Mouse (Mus musculus): Measurements from ENCODE around the gene Znrf3. TPM values are rescaled to one million over a fixed set of nuclear protein-coding genes. Genes with fewer than 3 reads are reported as not detected.

Znrf3 gene
- polyA plus RNA-seq, 1 experiment from 2014 or later = 7.3 TPM

DNA sequence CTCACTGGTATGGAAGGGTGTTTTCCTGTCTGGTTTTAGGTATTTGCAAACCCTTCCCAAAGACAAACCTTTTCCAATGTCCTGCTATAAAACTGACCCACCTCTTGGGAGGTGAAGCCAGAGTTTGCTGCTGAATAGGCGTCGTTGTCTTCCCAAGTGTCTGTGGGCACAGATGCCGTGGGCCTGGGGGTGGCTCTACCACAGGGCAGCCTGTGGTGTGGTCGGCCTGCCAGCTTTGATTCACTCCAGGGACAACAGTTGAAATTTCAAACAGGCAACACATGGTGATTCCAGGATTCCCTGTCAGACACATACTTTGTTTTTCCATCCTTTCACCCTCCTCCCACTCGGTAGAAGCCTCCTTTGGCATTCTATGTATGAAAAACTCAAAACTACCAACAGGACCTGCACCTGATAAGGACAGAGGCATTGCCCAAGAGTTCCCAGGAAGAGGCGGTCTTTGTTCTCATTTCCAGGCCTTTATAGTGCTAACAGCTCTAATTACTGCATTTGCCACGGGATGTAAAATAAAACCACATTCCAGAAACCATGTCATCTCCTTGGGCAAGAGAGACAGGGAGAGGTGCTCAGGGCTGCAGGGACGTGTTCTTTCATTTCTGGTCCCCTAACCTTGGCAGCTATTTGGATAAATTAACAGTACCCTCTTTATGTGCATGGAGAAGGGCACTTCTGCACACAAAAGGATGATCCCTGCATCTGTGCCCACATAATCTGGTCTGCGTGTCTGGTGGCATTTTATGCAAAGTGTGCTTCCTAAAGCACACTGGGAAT, 173.2 kb downstream of the Znrf3 start:
- Histone ChIP-seq H3K36me3 (ENCODE audit: control insufficient read depth, insufficient read depth, low read length) (no peaks in the 10 kb centered on the region), H3K4me2 (ENCODE audit: low read depth, low read length) (no peak overlapping the region), H3K9ac (ENCODE audit: low read depth, low read length) (no peak overlapping the region), H3K4me1 (ENCODE audit: control insufficient read depth, insufficient read depth, low read length) (no peaks in the 10 kb centered on the region), H3K27me3 (replicated peaks; ENCODE audit: control insufficient read depth, insufficient read depth, low read length) (no peaks in the 10 kb centered on the region), H3K27ac (ENCODE audit: low read length) (no peak overlapping the region), H3K9me3 (ENCODE audit: control insufficient read depth, low read length) (no peaks in the 10 kb centered on the region), H3K4me3 (ENCODE audit: low read length) (no peak overlapping the region)
- no peak for ATAC-seq
- WGBS = 58% methylated on average over 9 of the region's 9 CpGs

DNA sequence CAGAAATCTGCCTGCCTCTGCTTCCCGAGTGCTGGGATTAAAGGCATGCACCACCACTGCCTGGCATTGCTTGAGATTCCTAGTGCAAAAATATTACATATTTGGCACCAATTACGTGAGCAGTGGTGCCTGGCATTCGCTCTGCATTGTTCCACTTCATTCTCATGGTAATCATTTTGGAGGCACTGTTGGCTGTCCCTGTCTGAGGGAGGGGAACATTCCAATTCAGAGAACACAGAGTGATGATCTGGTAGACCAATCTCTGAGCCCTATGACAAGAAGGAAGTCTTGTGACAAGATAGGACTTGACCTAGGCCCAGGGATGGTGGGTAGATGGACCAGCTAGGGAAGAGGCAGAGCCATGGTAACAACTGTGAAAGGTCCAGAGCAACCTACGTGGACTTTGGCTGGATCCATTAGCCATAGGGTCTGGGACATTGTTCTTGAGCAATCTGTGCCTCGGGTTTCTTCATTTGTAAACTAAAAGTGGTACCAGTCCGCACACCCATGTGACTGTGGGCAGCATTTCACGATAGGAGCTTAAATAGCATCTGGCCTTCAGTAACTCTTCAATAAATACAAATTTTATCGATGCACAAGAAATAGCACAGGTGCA, 174.7 kb downstream of the Znrf3 start:
- Histone ChIP-seq H3K27ac (ENCODE audit: low read length) (no peak overlapping the region), H3K4me2 (ENCODE audit: low read depth, low read length) (no peak overlapping the region), H3K9me3 (ENCODE audit: control insufficient read depth, low read length) (no peaks in the 10 kb centered on the region), H3K27me3 (replicated peaks; ENCODE audit: control insufficient read depth, insufficient read depth, low read length) (no peaks in the 10 kb centered on the region), H3K4me3 (ENCODE audit: low read length) (no peak overlapping the region), H3K9ac (ENCODE audit: low read depth, low read length) (no peak overlapping the region), H3K36me3 (ENCODE audit: control insufficient read depth, insufficient read depth, low read length) (no peaks in the 10 kb centered on the region), H3K4me1 (ENCODE audit: control insufficient read depth, insufficient read depth, low read length) (no peaks in the 10 kb centered on the region)
- 90% methylated on average over 8 of the region's 8 CpGs for WGBS
- ATAC-seq = no peak

DNA sequence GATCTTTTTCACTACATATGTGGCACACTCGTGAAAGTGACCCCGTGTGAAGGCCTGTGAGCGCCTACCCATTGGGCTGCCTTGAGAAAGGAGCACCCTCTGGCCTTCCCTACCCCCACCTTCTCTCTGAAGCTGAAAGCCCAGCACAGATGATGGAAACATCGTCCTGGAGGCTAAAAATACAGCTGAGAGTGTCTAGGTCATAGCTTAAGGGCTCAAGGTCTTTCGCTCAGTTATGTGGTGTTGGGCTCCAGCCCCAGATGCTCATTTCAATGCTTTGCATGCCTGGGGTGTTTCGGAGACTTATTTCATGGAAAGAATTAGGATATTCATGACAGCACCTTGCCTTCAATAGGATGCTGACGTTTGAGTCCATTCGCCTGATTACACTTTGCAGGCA, 178.9 kb downstream of the Znrf3 start:
- Histone ChIP-seq H3K27me3 (replicated peaks; ENCODE audit: control insufficient read depth, insufficient read depth, low read length) (no peaks in the 10 kb centered on the region), H3K27ac (ENCODE audit: low read length) (no peak overlapping the region), H3K9ac (ENCODE audit: low read depth, low read length) (no peak overlapping the region), H3K9me3 (ENCODE audit: control insufficient read depth, low read length) (no peaks in the 10 kb centered on the region), H3K36me3 (ENCODE audit: control insufficient read depth, insufficient read depth, low read length) (no peaks in the 10 kb centered on the region), H3K4me3 (ENCODE audit: low read length) (no peak overlapping the region), H3K4me1 (ENCODE audit: control insufficient read depth, insufficient read depth, low read length) (0 out of 2 replicates have a peak, but pooled peaks cover 4% of the 10 kb centered on the region), H3K4me2 (ENCODE audit: low read depth, low read length) (no peak overlapping the region)
- no peak for ATAC-seq
- 75% methylated on average over 8 of the region's 8 CpGs for WGBS

DNA sequence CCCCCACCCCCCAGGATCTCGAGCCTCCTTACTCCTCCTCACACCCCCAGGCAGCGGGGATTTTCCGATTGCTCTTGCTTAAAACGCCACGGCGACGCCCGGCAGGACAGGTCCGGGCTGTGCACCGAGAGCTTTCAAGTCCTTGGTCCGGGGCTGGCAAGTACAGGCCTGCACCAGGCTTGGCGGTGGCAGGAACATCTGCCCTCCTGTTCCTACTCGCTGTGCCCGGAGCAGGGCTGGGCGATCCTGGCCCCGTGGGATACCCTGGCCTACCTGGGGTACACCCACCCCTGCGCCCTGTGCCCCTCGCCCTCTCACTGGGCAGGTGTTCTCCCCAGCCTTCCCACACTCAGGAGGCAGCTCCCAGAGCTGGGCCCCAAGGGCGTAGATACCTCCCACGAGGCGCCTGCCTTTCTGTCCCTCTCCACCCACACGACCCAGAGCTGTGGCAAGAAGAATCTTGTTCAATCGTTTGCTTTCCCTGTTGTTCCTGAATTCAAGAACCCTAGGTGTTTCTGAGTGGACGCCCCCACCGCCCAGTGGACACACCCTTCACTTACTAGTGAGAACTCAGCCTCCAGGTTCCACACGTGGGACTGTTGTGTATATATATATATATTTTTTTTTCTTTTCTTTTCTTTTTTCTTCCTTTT, 181.4 kb downstream of the Znrf3 start:
- 64% methylated on average over 26 of the region's 26 CpGs for WGBS
- Histone ChIP-seq H3K9me3 (ENCODE audit: control insufficient read depth, low read length) (no peaks in the 10 kb centered on the region), H3K4me3 (ENCODE audit: low read length) (no peak overlapping the region), H3K4me1 (ENCODE audit: control insufficient read depth, insufficient read depth, low read length) (peaks cover 9% of the 10 kb centered on the region; the same call in 1 of the 2 replicates), H3K27ac (ENCODE audit: low read length) (no peak overlapping the region), H3K36me3 (ENCODE audit: control insufficient read depth, insufficient read depth, low read length) (no peaks in the 10 kb centered on the region), H3K27me3 (replicated peaks; ENCODE audit: control insufficient read depth, insufficient read depth, low read length) (no peaks in the 10 kb centered on the region), H3K4me2 (ENCODE audit: low read depth, low read length) (no peak overlapping the region), H3K9ac (ENCODE audit: low read depth, low read length) (peak overlapping the region; percentile 24; the same call in 1 of the 2 replicates)
- ATAC-seq = no peak

DNA sequence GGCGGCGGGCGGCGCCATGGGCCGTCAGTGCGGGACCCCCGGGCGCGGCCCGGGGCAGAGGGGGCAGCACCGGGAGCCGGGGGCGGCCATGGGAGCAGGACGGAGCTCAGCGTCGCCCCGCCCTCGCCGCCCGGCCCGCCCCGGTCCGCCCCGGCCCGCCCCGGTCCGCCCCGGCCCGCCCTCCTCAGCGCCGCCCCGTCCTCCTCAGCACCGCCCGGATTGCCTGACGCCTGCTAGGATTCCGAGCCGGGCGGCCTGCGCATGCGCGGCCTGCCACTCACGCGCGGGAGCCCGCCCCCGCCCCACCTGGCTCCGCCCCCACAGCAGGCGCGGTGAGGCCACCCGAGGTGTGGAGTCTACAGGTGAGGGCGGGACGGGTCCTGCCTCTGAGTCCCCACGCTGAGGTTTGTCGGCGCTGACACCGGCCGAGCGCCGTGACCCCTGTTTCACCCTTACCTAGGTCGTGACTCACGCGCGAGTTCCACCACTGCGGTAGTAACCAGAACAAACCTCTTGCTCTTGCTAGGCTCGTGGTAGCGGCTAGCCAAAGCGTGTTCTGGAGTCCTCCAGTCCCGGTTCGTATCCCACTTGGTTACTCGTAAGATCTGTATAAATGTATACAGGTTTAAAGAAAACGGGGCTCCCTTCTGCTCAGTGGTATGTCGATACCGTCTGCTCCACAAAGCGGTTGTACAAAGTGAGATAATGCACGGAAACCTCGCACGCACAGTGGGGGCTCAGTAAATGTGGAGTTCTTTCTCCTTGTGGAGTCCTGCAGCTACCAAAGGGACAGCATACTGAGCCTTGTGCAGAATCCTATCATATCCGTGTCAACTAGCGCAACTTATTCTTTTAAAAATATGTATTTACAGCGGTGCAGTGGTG, 182.9 kb downstream of the Znrf3 start, which contains the start of gene Kremen1:
Kremen1 (minus strand) TSS at position 51 of the 885 bp plus-strand sequence.
- 4% methylated on average over 43 of the region's 80 CpGs for WGBS
- peak within 1 kb of the TSS; percentile 54 for H3K27ac ChIP-seq (ENCODE audit: low read length)
- peak within 1 kb of the TSS; percentile 80 for H3K4me2 ChIP-seq (ENCODE audit: low read depth, low read length)
- peak within 1 kb of the TSS; percentile 93 for H3K4me3 ChIP-seq (ENCODE audit: low read length)
- peak; percentile 99 for ATAC-seq
- H3K9me3 ChIP-seq (ENCODE audit: control insufficient read depth, low read length) = no peaks in the 10 kb centered on the region
- no peaks in the 10 kb centered on the region for H3K36me3 ChIP-seq (ENCODE audit: control insufficient read depth, insufficient read depth, low read length)
- H3K9ac ChIP-seq (ENCODE audit: low read depth, low read length) = peak within 1 kb of the TSS; percentile 93
- H3K4me1 ChIP-seq (ENCODE audit: control insufficient read depth, insufficient read depth, low read length) = peaks cover 10% of the 10 kb centered on the region
- H3K27me3 ChIP-seq (replicated peaks; ENCODE audit: control insufficient read depth, insufficient read depth, low read length) = no peaks in the 10 kb centered on the region

DNA sequence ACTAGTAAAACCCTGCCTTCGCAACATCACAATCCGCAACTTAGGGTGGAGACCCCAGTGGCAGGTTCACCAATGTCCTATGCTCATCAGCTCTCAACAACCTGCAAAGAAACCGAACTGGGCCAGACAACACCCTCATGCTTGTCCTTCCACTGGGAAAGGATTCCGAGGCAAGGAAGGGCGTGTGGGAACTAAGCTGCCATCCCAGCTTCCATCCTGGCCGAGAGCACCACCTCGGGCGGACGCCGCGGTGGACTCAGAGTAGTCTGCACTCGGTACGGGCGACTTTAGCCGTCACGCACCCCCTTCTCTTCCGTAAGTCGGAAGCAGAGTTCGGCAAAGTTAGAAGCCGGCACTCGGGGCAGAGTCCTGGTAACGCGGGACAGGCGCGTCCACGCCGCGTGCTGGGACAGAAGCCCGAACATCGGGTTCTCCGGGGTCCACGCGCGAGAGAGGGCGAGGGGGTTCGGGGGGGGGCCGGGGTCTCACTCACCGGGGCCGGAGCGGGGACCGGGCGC, 183.6 kb downstream of the Znrf3 start:
- H3K9me3 ChIP-seq (ENCODE audit: control insufficient read depth, low read length) = no peaks in the 10 kb centered on the region
- ATAC-seq = peak; percentile 55
- peak overlapping the region; percentile 93 for H3K4me3 ChIP-seq (ENCODE audit: low read length)
- H3K9ac ChIP-seq (ENCODE audit: low read depth, low read length) = peak overlapping the region; percentile 93
- peak overlapping the region; percentile 54 for H3K27ac ChIP-seq (ENCODE audit: low read length)
- H3K27me3 ChIP-seq (replicated peaks; ENCODE audit: control insufficient read depth, insufficient read depth, low read length) = no peaks in the 10 kb centered on the region
- H3K4me1 ChIP-seq (ENCODE audit: control insufficient read depth, insufficient read depth, low read length) = peaks cover 16% of the 10 kb centered on the region
- 1% methylated on average over 42 of the region's 42 CpGs for WGBS
- peak overlapping the region; percentile 79 for H3K4me2 ChIP-seq (ENCODE audit: low read depth, low read length)
- H3K36me3 ChIP-seq (ENCODE audit: control insufficient read depth, insufficient read depth, low read length) = no peaks in the 10 kb centered on the region

DNA sequence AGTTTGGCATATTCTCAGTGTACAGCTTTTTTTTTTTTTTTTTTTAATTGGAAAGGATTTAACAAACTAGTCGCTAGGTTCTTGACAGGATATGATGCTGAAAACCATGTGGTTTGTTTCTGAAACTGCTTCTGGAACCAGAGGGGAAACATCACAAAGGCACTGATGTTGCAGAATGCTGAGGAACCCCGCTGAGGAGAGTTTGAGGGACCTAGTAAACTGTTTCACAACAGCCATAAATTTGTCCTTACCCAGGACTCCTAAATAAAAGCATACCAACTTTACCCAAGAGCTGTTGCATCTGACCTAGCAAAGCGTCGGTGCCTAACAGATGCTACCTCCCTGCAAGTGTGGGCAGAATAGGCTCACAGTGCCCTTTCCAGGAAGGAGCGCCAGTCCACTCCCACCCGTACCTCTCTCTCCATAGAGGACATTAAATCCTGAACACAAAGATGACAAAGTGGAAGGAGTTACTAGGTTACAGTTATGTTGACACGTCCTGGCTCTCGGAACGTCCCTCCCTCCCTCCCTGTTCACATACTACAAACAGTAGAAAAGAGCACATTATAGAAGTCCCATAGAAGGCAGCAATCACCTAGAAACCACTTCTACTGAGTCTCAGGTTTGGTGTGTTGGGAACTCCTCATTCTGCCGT, 184.6 kb downstream of the Znrf3 start:
- Histone ChIP-seq H3K9me3 (ENCODE audit: control insufficient read depth, low read length) (no peaks in the 10 kb centered on the region), H3K9ac (ENCODE audit: low read depth, low read length) (no peak overlapping the region), H3K36me3 (ENCODE audit: control insufficient read depth, insufficient read depth, low read length) (no peaks in the 10 kb centered on the region), H3K27ac (ENCODE audit: low read length) (no peak overlapping the region), H3K27me3 (replicated peaks; ENCODE audit: control insufficient read depth, insufficient read depth, low read length) (no peaks in the 10 kb centered on the region), H3K4me3 (ENCODE audit: low read length) (peak overlapping the region; percentile 93; the same call in 1 of the 2 replicates), H3K4me2 (ENCODE audit: low read depth, low read length) (peak overlapping the region; percentile 79), H3K4me1 (ENCODE audit: control insufficient read depth, insufficient read depth, low read length) (peaks cover 16% of the 10 kb centered on the region)
- ATAC-seq = no peak
- 49% methylated on average over 10 of the region's 10 CpGs for WGBS

DNA sequence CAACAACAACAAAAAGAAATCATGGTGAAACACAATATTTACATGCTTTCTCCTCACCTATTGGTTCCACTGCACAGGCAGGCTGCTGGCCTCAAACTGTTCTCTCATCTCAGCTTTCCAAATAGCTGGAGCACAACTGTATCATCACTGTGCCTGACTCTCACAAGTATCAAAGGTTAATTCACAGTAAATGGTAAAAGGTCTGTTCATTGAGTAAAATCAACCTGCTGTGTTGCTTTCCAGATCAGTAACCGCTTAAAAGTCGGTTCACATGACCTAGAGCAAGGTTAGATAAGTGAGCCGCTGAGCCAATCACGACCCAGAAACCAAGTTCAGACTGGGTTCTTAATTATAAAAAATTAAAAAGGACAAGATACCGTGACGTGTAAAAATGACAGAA, 186.6 kb downstream of the Znrf3 start:
- no peaks in the 10 kb centered on the region for H3K9me3 ChIP-seq (ENCODE audit: control insufficient read depth, low read length)
- no peaks in the 10 kb centered on the region for H3K27me3 ChIP-seq (replicated peaks; ENCODE audit: control insufficient read depth, insufficient read depth, low read length)
- no peak overlapping the region for H3K27ac ChIP-seq (ENCODE audit: low read length)
- no peak for ATAC-seq
- H3K4me2 ChIP-seq (ENCODE audit: low read depth, low read length) = no peak overlapping the region
- H3K9ac ChIP-seq (ENCODE audit: low read depth, low read length) = no peak overlapping the region
- no peak overlapping the region for H3K4me3 ChIP-seq (ENCODE audit: low read length)
- WGBS = 93% methylated on average over 6 of the region's 6 CpGs
- peaks cover 13% of the 10 kb centered on the region for H3K4me1 ChIP-seq (ENCODE audit: control insufficient read depth, insufficient read depth, low read length)
- H3K36me3 ChIP-seq (ENCODE audit: control insufficient read depth, insufficient read depth, low read length) = no peaks in the 10 kb centered on the region

Data from intestine, embryonic 16.5 days (tissue).